Mouse (Mus musculus): ENCODE data around the gene Smim15. TPM values are rescaled to one million over a fixed set of nuclear protein-coding genes. Genes with fewer than 3 reads are reported as not detected.

The Smim15 gene
- polyA plus RNA-seq, 1 experiment from 2014 or later, result 54.3 TPM

GRCm38 (mm10) chr13:108069151-108069550, 24.9 kb downstream of the Smim15 start:
- Histone ChIP-seq H3K4me3 (no peak overlapping the region), H3K9me3 (replicated peaks) (no peaks in the 10 kb centered on the region), H3K27ac (no peak overlapping the region), H3K4me1 (no peaks in the 10 kb centered on the region), H3K36me3 (no peaks in the 10 kb centered on the region), H3K27me3 (ENCODE audit: low read depth, poor library complexity, severe bottlenecking) (no peaks in the 10 kb centered on the region)
- DNase-seq (ENCODE audit: low spot score), result no peak
- 81% methylated on average over 4 of the region's 4 CpGs for whole genome bisulfite sequencing

GRCm38 (mm10) chr13:108070171-108070570, 25.9 kb downstream of the Smim15 start:
- Histone ChIP-seq H3K4me1 (no peaks in the 10 kb centered on the region), H3K4me3 (no peak overlapping the region), H3K36me3 (no peaks in the 10 kb centered on the region), H3K9me3 (replicated peaks) (no peaks in the 10 kb centered on the region), H3K27me3 (ENCODE audit: low read depth, poor library complexity, severe bottlenecking) (no peaks in the 10 kb centered on the region), H3K27ac (no peak overlapping the region)
- 95% methylated on average over 10 of the region's 10 CpGs for WGBS
- no peak for DNase-seq (ENCODE audit: low spot score)

- H3K36me3 ChIP-seq, result no peaks in the 10 kb centered on the region
- no peak overlapping the region for H3K27ac ChIP-seq
- H3K4me3 ChIP-seq, result no peak overlapping the region
- H3K4me1 ChIP-seq, result no peaks in the 10 kb centered on the region
- WGBS, result 93% methylated on average over 6 of the region's 6 CpGs
- no peak for DNase-seq (ENCODE audit: low spot score)
- H3K9me3 ChIP-seq (replicated peaks), result no peaks in the 10 kb centered on the region
- H3K27me3 ChIP-seq (ENCODE audit: low read depth, poor library complexity, severe bottlenecking), result no peaks in the 10 kb centered on the region
These were observed 33.2 kb downstream of the Smim15 start for GRCm38 (mm10) chr13:108077476-108077875.

- H3K4me3 ChIP-seq, result no peak overlapping the region
- no peaks in the 10 kb centered on the region for H3K36me3 ChIP-seq
- no peak overlapping the region for H3K27ac ChIP-seq
- H3K27me3 ChIP-seq (ENCODE audit: low read depth, poor library complexity, severe bottlenecking), result no peaks in the 10 kb centered on the region
- no peak for DNase-seq (ENCODE audit: low spot score)
- WGBS, result 91% methylated on average over 4 of the region's 4 CpGs
- no peaks in the 10 kb centered on the region for H3K9me3 ChIP-seq (replicated peaks)
- no peaks in the 10 kb centered on the region for H3K4me1 ChIP-seq
These were observed 33.7 kb downstream of the Smim15 start for GRCm38 (mm10) chr13:108077901-108078300.

- H3K9me3 ChIP-seq (replicated peaks), result no peaks in the 10 kb centered on the region
- no peaks in the 10 kb centered on the region for H3K4me1 ChIP-seq
- H3K4me3 ChIP-seq, result no peak overlapping the region
- WGBS, result 93% methylated on average over 4 of the region's 4 CpGs
- H3K27me3 ChIP-seq (ENCODE audit: low read depth, poor library complexity, severe bottlenecking), result no peaks in the 10 kb centered on the region
- 0 out of 2 replicates have a peak, but pooled peaks cover 3% of the 10 kb centered on the region for H3K36me3 ChIP-seq
- no peak for DNase-seq (ENCODE audit: low spot score)
- H3K27ac ChIP-seq, result no peak overlapping the region
These were observed 39.8 kb downstream of the Smim15 start for GRCm38 (mm10) chr13:108084086-108084485.

GRCm38 (mm10) chr13:108086036-108086435, 41.8 kb downstream of the Smim15 start:
- no peak overlapping the region for H3K4me3 ChIP-seq
- no peaks in the 10 kb centered on the region for H3K9me3 ChIP-seq (replicated peaks)
- H3K4me1 ChIP-seq, result no peaks in the 10 kb centered on the region
- no peaks in the 10 kb centered on the region for H3K27me3 ChIP-seq (ENCODE audit: low read depth, poor library complexity, severe bottlenecking)
- no peak overlapping the region for H3K27ac ChIP-seq
- 0 out of 2 replicates have a peak, but pooled peaks cover 3% of the 10 kb centered on the region for H3K36me3 ChIP-seq
- WGBS, result 84% methylated on average over 5 of the region's 5 CpGs
- no peak for DNase-seq (ENCODE audit: low spot score)

GRCm38 (mm10) chr13:108086724-108087123, 42.5 kb downstream of the Smim15 start:
- Histone ChIP-seq H3K9me3 (replicated peaks) (no peaks in the 10 kb centered on the region), H3K4me1 (no peaks in the 10 kb centered on the region), H3K4me3 (no peak overlapping the region), H3K27me3 (ENCODE audit: low read depth, poor library complexity, severe bottlenecking) (no peaks in the 10 kb centered on the region), H3K36me3 (0 out of 2 replicates have a peak, but pooled peaks cover 3% of the 10 kb centered on the region), H3K27ac (no peak overlapping the region)
- DNase-seq (ENCODE audit: low spot score), result no peak
- 77% methylated on average over 4 of the region's 4 CpGs for WGBS

GRCm38 (mm10) chr13:108092290-108092689, 48.0 kb downstream of the Smim15 start:
- Histone ChIP-seq H3K27ac (no peak overlapping the region), H3K9me3 (replicated peaks) (no peaks in the 10 kb centered on the region), H3K27me3 (ENCODE audit: low read depth, poor library complexity, severe bottlenecking) (no peaks in the 10 kb centered on the region), H3K4me1 (peaks cover 3% of the 10 kb centered on the region; the same call in 1 of the 2 replicates), H3K36me3 (0 out of 2 replicates have a peak, but pooled peaks cover 3% of the 10 kb centered on the region), H3K4me3 (no peak overlapping the region)
- 95% methylated on average over 7 of the region's 7 CpGs for WGBS
- no peak for DNase-seq (ENCODE audit: low spot score)

GRCm38 (mm10) chr13:108094681-108095080, 50.4 kb downstream of the Smim15 start:
- H3K9me3 ChIP-seq (replicated peaks), result no peaks in the 10 kb centered on the region
- H3K4me3 ChIP-seq, result no peak overlapping the region
- H3K36me3 ChIP-seq, result no peaks in the 10 kb centered on the region
- DNase-seq (ENCODE audit: low spot score), result no peak
- no peak overlapping the region for H3K27ac ChIP-seq
- WGBS, result 94% methylated on average over 5 of the region's 5 CpGs
- H3K27me3 ChIP-seq (ENCODE audit: low read depth, poor library complexity, severe bottlenecking), result no peaks in the 10 kb centered on the region
- peaks cover 3% of the 10 kb centered on the region; the same call in 1 of the 2 replicates for H3K4me1 ChIP-seq

GRCm38 (mm10) chr13:108095617-108096016, 51.4 kb downstream of the Smim15 start:
- 94% methylated on average over 7 of the region's 7 CpGs for WGBS
- H3K36me3 ChIP-seq, result no peaks in the 10 kb centered on the region
- no peaks in the 10 kb centered on the region for H3K9me3 ChIP-seq (replicated peaks)
- H3K27me3 ChIP-seq (ENCODE audit: low read depth, poor library complexity, severe bottlenecking), result no peaks in the 10 kb centered on the region
- DNase-seq (ENCODE audit: low spot score), result no peak
- H3K4me1 ChIP-seq, result peaks cover 3% of the 10 kb centered on the region; the same call in 1 of the 2 replicates
- no peak overlapping the region for H3K4me3 ChIP-seq
- no peak overlapping the region for H3K27ac ChIP-seq

- Histone ChIP-seq H3K9me3 (replicated peaks) (no peaks in the 10 kb centered on the region), H3K4me3 (no peak overlapping the region), H3K27me3 (ENCODE audit: low read depth, poor library complexity, severe bottlenecking) (no peaks in the 10 kb centered on the region), H3K4me1 (peaks cover 5% of the 10 kb centered on the region; the same call in 1 of the 2 replicates), H3K27ac (no peak overlapping the region), H3K36me3 (no peaks in the 10 kb centered on the region)
- no peak for DNase-seq (ENCODE audit: low spot score)
- WGBS, result 64% methylated on average over 7 of the region's 7 CpGs
These were observed 52.2 kb downstream of the Smim15 start for GRCm38 (mm10) chr13:108096446-108096845.

Other genes starting within 250 kb of the Smim15 start
- gene Ndufaf2, start 114.2 kb downstream of the Smim15 start, polyA plus RNA-seq (2016; fragmentation: Nextera tagmentation; extraction: Ambion mirVana), result 89.8 and 111 TPM in 2 replicates
- 27.3 and 29.6 TPM in 2 replicates for gene Ercc8, start 114.3 kb downstream of the Smim15 start, polyA plus RNA-seq (2016; fragmentation: Nextera tagmentation; extraction: Ambion mirVana)
- 0.90 and 0.95 TPM in 2 replicates for gene Elovl7, start 170.0 kb downstream of the Smim15 start, polyA plus RNA-seq (2016; fragmentation: Nextera tagmentation; extraction: Ambion mirVana)

Data from limb, embryonic 10.5 days (tissue).